Mouse (Mus musculus) forebrain, embryonic 16.5 days (tissue): Measurements from ENCODE around the gene Amer1. TPM values are rescaled to one million over a fixed set of nuclear protein-coding genes. Genes with fewer than 3 reads are reported as not detected.

Experiments used
- ATAC-seq: fragments of 200-750 bp; cut with Nextera tagmentation; 2 replicates; pipeline ENCODE4 v1.8.0; 2017; ENCODE audit warnings: mild to moderate bottlenecking, moderate library complexity
- H3K27ac ChIP-seq: fragments of 300-500 bp; sonication (generic); 2 replicates; pipeline ENCODE4 v1.5.1; 2014; ENCODE audit warnings: low read length, control low read depth
- H3K27me3 ChIP-seq: fragments of 300-500 bp; sonication (generic); replicated peaks from 2 replicates; pipeline ENCODE4 v1.6.1; 2014; ENCODE audit warnings: low read length; ENCODE audit not compliant: control insufficient read depth, insufficient read depth
- H3K36me3 ChIP-seq: fragments of 300-500 bp; sonication (generic); 2 replicates; pipeline ENCODE4 v1.6.1; 2014; ENCODE audit not compliant: control insufficient read depth, insufficient read depth
- H3K4me1 ChIP-seq: fragments of 300-500 bp; sonication (generic); replicated peaks from 2 replicates; pipeline ENCODE4 v1.6.1; 2014; ENCODE audit warnings: low read length; ENCODE audit not compliant: control insufficient read depth, insufficient read depth
- H3K4me2 ChIP-seq: fragments of 300-500 bp; sonication (generic); 2 replicates; pipeline ENCODE4 v1.6.1; 2014; ENCODE audit warnings: mild to moderate bottlenecking, low read length, control low read depth
- H3K4me3 ChIP-seq: fragments of 300-500 bp; sonication (generic); replicated peaks from 2 replicates; pipeline ENCODE4 v1.5.1; 2014; ENCODE audit warnings: mild to moderate bottlenecking, low read length, control low read depth
- H3K9ac ChIP-seq: fragments of 300-500 bp; sonication (generic); replicated peaks from 2 replicates; pipeline ENCODE4 v1.6.1; 2014; ENCODE audit warnings: low read depth, low read length, control low read depth
- H3K9me3 ChIP-seq: fragments of 300-500 bp; sonication (generic); 2 replicates; pipeline ENCODE4 v1.6.1; 2016; ENCODE audit warnings: low read length; ENCODE audit not compliant: control insufficient read depth
- WGBS: fragments of 180-500 bp; shearing (Covaris S2); extraction: QIAGEN DNeasy Blood & Tissue Kit; methylation state at CpG from one replicate; pipeline ENCODE4 v1.1.7; 2014; 5-methylcytosine and 5-hydroxymethylcytosine counted together
- polyA plus RNA-seq: library from polyadenylated mRNA; unstranded; fragments of >200 nt; fragmentation: Nextera tagmentation; extraction: Ambion mirVana; gene quantifications from 2 replicates; pipeline ENCODE4 v1.2.1, GENCODE M21; 2015

The Amer1 gene
- polyA plus RNA-seq, 1 experiment from 2014 or later = 12.7 TPM

- peaks cover 9% of the 10 kb centered on the region for H3K4me1 ChIP-seq
- H3K4me3 ChIP-seq = no peak overlapping the region
- no peaks in the 10 kb centered on the region for H3K27me3 ChIP-seq
- ATAC-seq = no peak
- no peaks in the 10 kb centered on the region for H3K36me3 ChIP-seq
- no peak overlapping the region for H3K9ac ChIP-seq
- no peaks in the 10 kb centered on the region for H3K9me3 ChIP-seq
- 95% methylated on average over 1 of the region's 1 CpGs for WGBS
- H3K4me2 ChIP-seq = no peak overlapping the region
- no peak overlapping the region for H3K27ac ChIP-seq
Observed at GRCm38 (mm10) chrX:95437236-95437635, 7.4 kb downstream of the Amer1 start.

DNA sequence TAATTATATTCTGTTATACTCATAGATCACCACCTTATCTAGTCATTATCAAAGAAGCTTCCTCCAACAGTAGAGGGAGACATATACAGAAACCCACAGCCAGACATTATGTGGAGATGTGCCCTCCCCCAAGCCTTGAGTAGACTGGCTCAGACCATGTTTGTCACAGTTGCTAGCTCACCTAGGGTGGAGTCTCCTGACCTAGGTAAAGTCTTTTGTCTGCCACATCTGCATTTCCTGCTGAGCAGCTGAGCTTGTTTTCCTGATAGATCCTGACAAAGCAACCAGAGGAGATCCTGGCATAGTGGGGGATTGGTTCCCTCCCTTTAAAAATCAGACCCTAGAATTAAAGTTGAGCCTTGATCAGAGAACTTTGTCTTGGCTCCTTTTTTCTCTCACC lies 71.6 kb downstream of the Amer1 start:
- H3K27ac ChIP-seq = no peak overlapping the region
- H3K4me1 ChIP-seq = no peaks in the 10 kb centered on the region
- H3K27me3 ChIP-seq = no peaks in the 10 kb centered on the region
- H3K9me3 ChIP-seq = no peaks in the 10 kb centered on the region
- no peaks in the 10 kb centered on the region for H3K36me3 ChIP-seq
- H3K9ac ChIP-seq = no peak overlapping the region
- H3K4me3 ChIP-seq = no peak overlapping the region
- H3K4me2 ChIP-seq = no peak overlapping the region
- no peak for ATAC-seq

Other genes with a start within 250 kb of the Amer1 start
- 43.8 and 45.5 TPM in 2 replicates for gene Arhgef9, start 248.0 kb downstream of the Amer1 start, polyA plus RNA-seq
- 0.20 and 0.22 TPM in 2 replicates for gene Asb12, start 113.1 kb upstream of the Amer1 start, polyA plus RNA-seq
- gene Pfn5, start 113.2 kb upstream of the Amer1 start, polyA plus RNA-seq = not detected in 2 replicates
- 86.9 and 93.4 TPM in 2 replicates for gene Zc4h2, start 213.6 kb upstream of the Amer1 start, polyA plus RNA-seq